8 mouse cellular contexts compared by ENCODE assay signal in the genomic region with DNA sequence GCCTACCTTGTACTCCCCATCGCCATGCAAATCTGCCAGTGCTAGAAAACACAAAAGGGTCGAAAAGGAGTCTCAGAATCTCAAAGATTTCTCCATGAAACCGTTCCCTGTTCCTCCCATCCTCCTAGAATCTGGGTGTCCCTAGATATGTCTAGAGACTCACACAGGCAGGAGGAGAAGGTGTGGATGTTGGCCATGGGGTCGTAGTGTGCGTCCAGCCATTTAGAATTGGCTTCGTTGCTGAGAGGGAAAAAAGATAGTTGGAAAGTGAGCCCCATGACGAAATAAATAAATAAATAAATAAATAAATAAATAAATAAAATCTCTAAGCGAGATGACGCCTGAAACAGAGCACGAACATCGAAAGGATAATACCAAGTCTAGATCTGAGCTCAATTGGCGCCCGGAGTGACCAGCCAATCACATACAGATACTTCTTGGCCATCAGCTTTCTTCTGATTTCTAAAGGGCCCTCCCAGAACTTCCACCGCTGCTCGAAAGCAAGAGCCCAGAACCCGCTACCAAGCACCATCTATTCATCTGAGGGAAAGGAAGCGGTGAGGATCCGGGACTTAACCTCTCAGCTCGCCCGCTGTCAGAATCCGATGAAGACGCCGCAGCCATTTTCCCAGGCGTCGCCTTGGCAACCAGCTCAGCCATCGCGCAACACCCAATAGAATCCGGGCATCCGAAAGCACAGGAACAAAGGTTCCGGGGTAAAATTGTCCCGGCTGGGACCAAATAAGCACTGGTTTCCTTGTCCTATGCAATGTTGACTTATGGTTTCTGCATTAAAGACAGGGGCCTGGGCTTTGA. TPM values are rescaled to one million over a fixed set of nuclear protein-coding genes. Genes with fewer than 3 reads are reported as not detected.
DNase-seq lines count a peak whose midpoint lies in the region; ATAC-seq and TF ChIP-seq lines count a peak whose summit lies in the region.

A gene (minus strand): TSS at position 650 of the 816 bp plus-strand sequence.

- no peaks in the 10 kb centered on the region for H3K4me1 ChIP-seq in MEL (ENCODE audit: control insufficient read depth in 1 of 2, insufficient read depth in 2 of 2, low read length in 2 of 2)
- H3K4me1 ChIP-seq in cerebellum, adult 2 months (ENCODE audit: control insufficient read depth, insufficient read depth, low read length) = peaks cover 2% of the 10 kb centered on the region; the same call in 1 of the 2 replicates
- no peaks in the 10 kb centered on the region; the same call in 1 of the 2 replicates for H3K4me1 ChIP-seq in forebrain, postnatal 0 days (ENCODE audit: insufficient read depth)
- 0 out of 2 replicates have a peak, but pooled peaks cover 5% of the 10 kb centered on the region for H3K4me1 ChIP-seq in lung, embryonic 14.5 days (ENCODE audit: insufficient read depth)

- no peaks in the 10 kb centered on the region for H3K27me3 ChIP-seq in MEL (ENCODE audit: control insufficient read depth in 1 of 2, insufficient read depth in 2 of 2, low read length in 2 of 2)
- no peaks in the 10 kb centered on the region for H3K27me3 ChIP-seq in cerebellum, adult 2 months (ENCODE audit: control insufficient read depth, insufficient read depth, low read length)
- H3K27me3 ChIP-seq in forebrain, postnatal 0 days (ENCODE audit: insufficient read depth, low read length) = no peaks in the 10 kb centered on the region
- no peaks in the 10 kb centered on the region for H3K27me3 ChIP-seq in lung, embryonic 14.5 days (ENCODE audit: insufficient read depth, low read length)

- no peak for TF ChIP-seq CTCF in MEL (IDR thresholded peaks at IDR 0.05 in 2 of 3, conservative IDR thresholded peaks at IDR 0.05 in 1 of 3; ENCODE audit: control insufficient read depth in 1 of 3, insufficient read depth in 1 of 3, low read depth in 2 of 3, low read length in 3 of 3, poor library complexity in 1 of 3, severe bottlenecking in 1 of 3)
- TF ChIP-seq CTCF in cerebellum, adult 2 months (IDR thresholded peaks at IDR 0.05; ENCODE audit: borderline replicate concordance, insufficient read depth, low read depth, low read length) = no peak
- no peak for TF ChIP-seq CTCF in forebrain, postnatal 0 days (IDR thresholded peaks at IDR 0.05; ENCODE audit: low read depth)
- no peak for TF ChIP-seq CTCF in lung, embryonic 14.5 days (IDR thresholded peaks at IDR 0.05; ENCODE audit: low read depth)

- 4% methylated on average over 31 of the region's 31 CpGs for WGBS in cerebellum, adult 2 months
- 7% methylated on average over 31 of the region's 31 CpGs for WGBS in forebrain, postnatal 0 days
- 8% methylated on average over 31 of the region's 31 CpGs for WGBS in lung, embryonic 14.5 days

- TF ChIP-seq POLR2A in MEL (IDR thresholded peaks at IDR 0.05; ENCODE audit: control insufficient read depth in 1 of 2, insufficient read depth in 1 of 2, low read depth in 1 of 2, low read length in 2 of 2, poor library complexity in 1 of 2) = 0 out of 4 replicates have a peak, but pooled peaks of 1 of the 2 experiments have one; percentile 23
- peak; percentile 65; the same call in 1 of the 2 replicates for TF ChIP-seq POLR2A in cerebellum, adult 2 months (IDR thresholded peaks at IDR 0.05; ENCODE audit: borderline replicate concordance, insufficient read depth, low read length)

- DNase-seq in MEL (ENCODE audit: low read depth, low spot score) = peak; percentile 76
- DNase-seq in cerebellum, adult 2 months = peak; percentile 78 to 85
- peak; percentile 94 for DNase-seq in forebrain, postnatal 0 days
- peak; percentile 87 for DNase-seq in heart, postnatal 4 days
- peak; percentile 64 to 79 for DNase-seq in layer of hippocampus, adult 8-10 months (ENCODE audit: low spot score in 2 of 2)
- peak; percentile 92 for DNase-seq in lung, embryonic 14.5 days
- peak; percentile 83 for DNase-seq in testis, postnatal 14 days (ENCODE audit: low spot score)

- H3K4me3 ChIP-seq in MEL (ENCODE audit: control insufficient read depth in 1 of 2, insufficient read depth in 1 of 2, low read depth in 2 of 2, low read length in 2 of 2) = peak within 1 kb of the TSS; percentile 78 to 81
- peak within 1 kb of the TSS; percentile 100 for H3K4me3 ChIP-seq in cerebellum, adult 2 months (replicated peaks; ENCODE audit: insufficient read depth, low read depth, low read length)
- H3K4me3 ChIP-seq in forebrain, postnatal 0 days (ENCODE audit: low read depth, low read length) = peak within 1 kb of the TSS; percentile 71
- H3K4me3 ChIP-seq in lung, embryonic 14.5 days (ENCODE audit: low read depth, low read length) = peak within 1 kb of the TSS; percentile 56

- H3K9ac ChIP-seq in MEL (ENCODE audit: control insufficient read depth, low read depth, low read length, poor library complexity, severe bottlenecking) = peak within 1 kb of the TSS; percentile 62
- H3K9ac ChIP-seq in forebrain, postnatal 0 days = peak within 1 kb of the TSS; percentile 64
- peak within 1 kb of the TSS; percentile 54 for H3K9ac ChIP-seq in lung, embryonic 14.5 days

- peak within 1 kb of the TSS; percentile 52 for H3K4me2 ChIP-seq in forebrain, postnatal 0 days (ENCODE audit: low read depth)
- H3K4me2 ChIP-seq in lung, embryonic 14.5 days = peak within 1 kb of the TSS; percentile 61

- no peaks in the 10 kb centered on the region for H3K36me3 ChIP-seq in MEL (ENCODE audit: control insufficient read depth in 1 of 2, insufficient read depth in 2 of 2, low read length in 2 of 2)
- H3K36me3 ChIP-seq in forebrain, postnatal 0 days (ENCODE audit: insufficient read depth) = peaks cover 38% of the 10 kb centered on the region
- H3K36me3 ChIP-seq in lung, embryonic 14.5 days (ENCODE audit: insufficient read depth) = peaks cover 42% of the 10 kb centered on the region

- no peaks in the 10 kb centered on the region for H3K9me3 ChIP-seq in MEL (replicated peaks; ENCODE audit: insufficient read depth, low read length)
- no peaks in the 10 kb centered on the region for H3K9me3 ChIP-seq in forebrain, postnatal 0 days (ENCODE audit: low read length)
- no peaks in the 10 kb centered on the region for H3K9me3 ChIP-seq in lung, embryonic 14.5 days (ENCODE audit: low read depth, low read length)

- H3K79me2 ChIP-seq in MEL (ENCODE audit: control insufficient read depth, insufficient read depth, low read length, poor library complexity) = no peaks in the 10 kb centered on the region

- no peak for TF ChIP-seq EP300 in MEL (IDR thresholded peaks at IDR 0.05; ENCODE audit: low read depth in 1 of 2, low read length in 2 of 2)

- no peak for TF ChIP-seq RAD21 in MEL (IDR thresholded peaks at IDR 0.05; ENCODE audit: low read depth, low read length)

- ATAC-seq in forebrain, postnatal 0 days = peak; percentile 91
- ATAC-seq in lung, embryonic 14.5 days (ENCODE audit: insufficient read depth) = peak; percentile 74
- peak; percentile 57; the same call in 1 of the 2 replicates for ATAC-seq in neutrophil, adult 5-6 weeks (ENCODE audit: extremely low read depth, insufficient number of reproducible peaks, low FRiP score, poor library complexity, severe bottlenecking)

- H3K27ac ChIP-seq in MEL (ENCODE audit: control insufficient read depth, low read depth, low read length) = no peak within 1 kb of the TSS
- H3K27ac ChIP-seq in cerebellum, adult 2 months (ENCODE audit: insufficient read depth, low read length) = peak within 1 kb of the TSS; percentile 48; the same call in 1 of the 2 replicates
- peak within 1 kb of the TSS; percentile 84 for H3K27ac ChIP-seq in forebrain, postnatal 0 days (ENCODE audit: low read depth, low read length)
- H3K27ac ChIP-seq in lung, embryonic 14.5 days (ENCODE audit: low read depth) = no peak within 1 kb of the TSS

TF ChIP-seq in MEL, 35 proteins besides CTCF, POLR2A, EP300 and RAD21:
- TF ChIP-seq SIN3A (IDR thresholded peaks at IDR 0.05; ENCODE audit: low read length) (peak; percentile 90), MXI1 (IDR thresholded peaks at IDR 0.05; ENCODE audit: low read depth, low read length) (peak; percentile 50; the same call in 1 of the 2 replicates), MAZ (IDR thresholded peaks at IDR 0.05; ENCODE audit: low read depth, low read length) (no peak), HCFC1 (IDR thresholded peaks at IDR 0.05; ENCODE audit: low read depth, low read length) (peak; percentile 83), BHLHE40 (IDR thresholded peaks at IDR 0.05; ENCODE audit: borderline replicate concordance, low read depth, low read length) (no peak), ELF1 (IDR thresholded peaks at IDR 0.05; ENCODE audit: low read depth, low read length) (peak; percentile 55; the same call in 1 of the 2 replicates), NELFE (IDR thresholded peaks at IDR 0.05; ENCODE audit: low read depth, low read length) (peak; percentile 24; the same call in 1 of the 2 replicates), UBTF (IDR thresholded peaks at IDR 0.05; ENCODE audit: borderline replicate concordance, insufficient read depth, low read depth, low read length) (no peak), RCOR1 (IDR thresholded peaks at IDR 0.05; ENCODE audit: low read depth, low read length) (0 out of 2 replicates have a peak, but pooled peaks have one; percentile 12)

RNA-seq across cellular contexts. Expression of the gene that starts here (rescaled TPM):
- total RNA-seq in MEL (2012; rRNA removed) = 1.2 and 1.4 TPM in 2 replicates
- polyA plus RNA-seq in MEL (2012; ENCODE audit: insufficient read depth in 1 of 2, insufficient read length in 2 of 2, low read depth in 1 of 2, low replicate concordance in 2 of 2, missing spikeins in 1 of 2) = 1 to 10 TPM in 1 of 2 experiments, not detected in 1; 1.9 TPM
- polyA plus RNA-seq in cerebellum, adult 2 months (2012; rRNA removed) = 17.6 and 19.2 TPM in 2 replicates
- 21.7 and 37.7 TPM in 2 replicates for total RNA-seq in forebrain, postnatal 0 days (2014; rRNA removed)
- 5.4 and 7.4 TPM in 2 replicates for polyA plus RNA-seq in forebrain, postnatal 0 days (2015; fragmentation: Nextera tagmentation; extraction: Ambion mirVana)
- 1 to 10 TPM; 4.3 to 4.6 TPM for total RNA-seq in heart, postnatal 4 days (2021)
- total RNA-seq in layer of hippocampus, adult 8-10 months (2022) = 10 to 100 TPM; 32.7 to 45.2 (median 39.3) TPM
- polyA plus RNA-seq in lung, embryonic 14.5 days (2014; fragmentation: Nextera tagmentation; extraction: Ambion mirVana) = 7.6 and 8.0 TPM in 2 replicates
- total RNA-seq in neutrophil, adult 5-6 weeks (2017) = 2.2 and 2.5 TPM in 2 replicates

Comparison
In these comparisons a context has a peak if more than half of its experiments do, and no peak if none do; other contexts are left out.
1. H3K27ac ChIP-seq: peak in cerebellum, adult 2 months (single experiment) and forebrain, postnatal 0 days (single experiment); none in MEL (single experiment) and lung, embryonic 14.5 days (single experiment).
2. Peak in every context shown above with its lines, with median percentiles within 50 percentile points of each other: DNase-seq, H3K4me3 ChIP-seq, H3K9ac ChIP-seq and ATAC-seq.